In the genomic region with DNA sequence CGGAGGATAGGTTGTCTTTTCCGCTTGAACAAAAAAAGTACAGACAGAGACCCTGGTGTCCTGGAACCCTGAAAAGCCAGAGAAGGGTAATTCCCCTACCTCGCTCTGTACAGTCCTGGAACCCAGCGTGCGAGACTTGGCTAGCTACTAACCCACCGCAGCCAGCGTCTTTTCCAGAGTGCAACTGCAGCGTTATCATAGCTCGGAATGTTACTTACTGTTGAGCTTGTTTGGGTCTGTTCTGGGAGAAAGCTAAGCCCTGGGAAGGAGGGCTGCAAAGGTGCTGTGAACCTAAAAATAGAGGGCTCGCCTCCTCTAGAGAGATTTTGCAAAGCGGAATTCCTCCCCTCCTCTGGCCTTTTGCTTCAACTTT, we compare ENCODE assay signal across 9 mouse cellular contexts. TPM values are rescaled to one million over a fixed set of nuclear protein-coding genes. Genes with fewer than 3 reads are reported as not detected.
DNase-seq lines count a peak whose midpoint lies in the region; ATAC-seq and TF ChIP-seq lines count a peak whose summit lies in the region.
"Had no signal": no experiment of that assay in that cellular context is flagged by ENCODE, and none has a peak within 500 bp of the region (broad histone marks: within the 10 kb centered on the region; RNA-seq: fewer than 3 reads in every experiment).

No protein-coding gene starts in this region.

- no peaks in the 10 kb centered on the region for H3K9me3 ChIP-seq in hindbrain, embryonic 11.5 days (ENCODE audit: control insufficient read depth, low read length)
- H3K9me3 ChIP-seq in midbrain, embryonic 14.5 days (ENCODE audit: control insufficient read depth, low read length) = no peaks in the 10 kb centered on the region

- no peak for DNase-seq in gastrocnemius, adult 2 months
- no peak for DNase-seq in gastrocnemius, postnatal 36 days
- peak; percentile 65 for DNase-seq in hindbrain, embryonic 11.5 days (ENCODE audit: low spot score)
- peak; percentile 41 for DNase-seq in midbrain, embryonic 14.5 days
- no peak for DNase-seq in urinary bladder, postnatal 14 days (ENCODE audit: low spot score)
- no peak for DNase-seq in thymus, postnatal 25 days
- DNase-seq in adrenal gland, postnatal 4 days (ENCODE audit: low spot score in 2 of 2) = no peak

- no peak for TF ChIP-seq POLR2A in bone marrow macrophage, adult 2 months (IDR thresholded peaks at IDR 0.05; ENCODE audit: borderline replicate concordance, low read depth, low read length)

- ATAC-seq in hindbrain, embryonic 11.5 days (ENCODE audit: low FRiP score) = no peak
- ATAC-seq in midbrain, embryonic 14.5 days (ENCODE audit: low FRiP score, low TSS enrichment) = no peak

- intact Hi-C loops in gastrocnemius, adult 2 months (cut with DNase I) = loop anchor here (10.0 kb wide), 1 partner anchor 254 kb away; no protein-coding TSS in a partner anchor
- intact Hi-C loops in gastrocnemius, postnatal 36 days (cut with DNase I) = loop anchor here (10.0 kb wide), 2 partner anchors 224 to 254 kb away; no protein-coding TSS in a partner anchor

- peak overlapping the region; percentile 48; the same call in 1 of the 2 replicates for H3K27ac ChIP-seq in gastrocnemius, adult 2 months
- no peak overlapping the region for H3K27ac ChIP-seq in bone marrow macrophage, adult 2 months (ENCODE audit: insufficient read depth, low read depth, low read length)
- H3K27ac ChIP-seq in hindbrain, embryonic 11.5 days (ENCODE audit: low read depth, low read length) = no peak overlapping the region
- H3K27ac ChIP-seq in midbrain, embryonic 14.5 days (replicated peaks; ENCODE audit: low read depth, low read length) = no peak overlapping the region

- H3K9ac ChIP-seq in hindbrain, embryonic 11.5 days (ENCODE audit: low read depth, low read length) = no peak overlapping the region; the same call in 1 of the 2 replicates
- H3K9ac ChIP-seq in midbrain, embryonic 14.5 days (replicated peaks; ENCODE audit: low read length) = no peak overlapping the region

- H3K36me3 ChIP-seq in hindbrain, embryonic 11.5 days (ENCODE audit: control insufficient read depth, insufficient read depth, low read length) = no peaks in the 10 kb centered on the region
- H3K36me3 ChIP-seq in midbrain, embryonic 14.5 days (ENCODE audit: control insufficient read depth, insufficient read depth, low read length) = no peaks in the 10 kb centered on the region

- H3K4me3 ChIP-seq in gastrocnemius, adult 2 months = peak overlapping the region; percentile 77
- peak overlapping the region; percentile 62 for H3K4me3 ChIP-seq in bone marrow macrophage, adult 2 months (ENCODE audit: insufficient read depth, low read length)
- peak overlapping the region; percentile 52 for H3K4me3 ChIP-seq in hindbrain, embryonic 11.5 days (ENCODE audit: low read depth, low read length)
- peak overlapping the region; percentile 53 for H3K4me3 ChIP-seq in midbrain, embryonic 14.5 days (replicated peaks; ENCODE audit: low read depth, low read length)
- H3K4me3 ChIP-seq: erythroblast, embryonic 14.5 days had no signal

- no peak for TF ChIP-seq CTCF in gastrocnemius, adult 2 months (IDR thresholded peaks at IDR 0.05)
- TF ChIP-seq CTCF in bone marrow macrophage, adult 2 months (IDR thresholded peaks at IDR 0.05; ENCODE audit: low read depth, low read length) = no peak

- 2% methylated on average over 11 of the region's 11 CpGs for WGBS in hindbrain, embryonic 11.5 days
- 2% methylated on average over 11 of the region's 11 CpGs for WGBS in midbrain, embryonic 14.5 days

- peak overlapping the region; percentile 96 for H3K4me2 ChIP-seq in hindbrain, embryonic 11.5 days (replicated peaks; ENCODE audit: low read depth, low read length)
- peak overlapping the region; percentile 99 for H3K4me2 ChIP-seq in midbrain, embryonic 14.5 days (ENCODE audit: low read length)

- 0 out of 2 replicates have a peak, but pooled peaks cover 2% of the 10 kb centered on the region for H3K4me1 ChIP-seq in bone marrow macrophage, adult 2 months (ENCODE audit: control insufficient read depth, insufficient read depth, low read length)
- H3K4me1 ChIP-seq in hindbrain, embryonic 11.5 days (replicated peaks; ENCODE audit: control insufficient read depth, insufficient read depth, low read length) = 0 out of 2 replicates have a peak, but pooled peaks cover 10% of the 10 kb centered on the region
- H3K4me1 ChIP-seq in midbrain, embryonic 14.5 days (ENCODE audit: control insufficient read depth, insufficient read depth, low read length) = peaks cover 26% of the 10 kb centered on the region

- peaks cover 71% of the 10 kb centered on the region for H3K27me3 ChIP-seq in hindbrain, embryonic 11.5 days (ENCODE audit: control insufficient read depth, insufficient read depth, low read length)
- H3K27me3 ChIP-seq in midbrain, embryonic 14.5 days (ENCODE audit: control insufficient read depth, insufficient read depth, low read length) = peaks cover 96% of the 10 kb centered on the region

RNA-seq across cellular contexts. Expression of gene Gdnf, which starts 0.6 kb away (rescaled TPM):
- under 1 TPM; 0.23 to 0.33 TPM for total RNA-seq in gastrocnemius, adult 2 months (2021)
- total RNA-seq in gastrocnemius, postnatal 36 days (2021) = under 1 TPM; 0.48 to 0.64 TPM
- polyA plus RNA-seq in bone marrow macrophage, adult 2 months (2012; ENCODE audit: insufficient read depth, insufficient read length, missing spikeins) = not detected in 2 replicates
- polyA plus RNA-seq in hindbrain, embryonic 11.5 days (2014; fragmentation: Nextera tagmentation; extraction: Ambion mirVana) = 0.26 and 0.42 TPM in 2 replicates
- polyA plus RNA-seq in midbrain, embryonic 14.5 days (2014; fragmentation: Nextera tagmentation; extraction: Ambion mirVana) = 0.11 and 0.14 TPM in 2 replicates
- under 1 TPM; 0.34 to 0.98 TPM for total RNA-seq in adrenal gland, postnatal 4 days (2021)
- polyA plus RNA-seq: erythroblast, embryonic 14.5 days had no signal

Comparison
In these comparisons a context has a peak if more than half of its experiments do, and no peak if none do; other contexts are left out.
1. DNase-seq: peak in hindbrain, embryonic 11.5 days (single experiment) and midbrain, embryonic 14.5 days (single experiment); none in gastrocnemius, adult 2 months (single experiment), gastrocnemius, postnatal 36 days (0 of 2), urinary bladder, postnatal 14 days (single experiment), thymus, postnatal 25 days (single experiment) and adrenal gland, postnatal 4 days (0 of 2).
2. Peak in every context shown above with its lines, with median percentiles within 50 percentile points of each other: H3K4me3 ChIP-seq.